In genomic region chr2:170592161-170592560, GRCm38 (mm10) we compare ENCODE assay signal across 22 mouse cellular contexts. TPM values are rescaled to one million over a fixed set of nuclear protein-coding genes. Genes with fewer than 3 reads are reported as not detected.
"Had no signal": no experiment of that assay in that cellular context is flagged by ENCODE, and none has a peak within 500 bp of the region (broad histone marks: within the 10 kb centered on the region; RNA-seq: fewer than 3 reads in every experiment).

No protein-coding gene starts in this region.

- H3K4me3 ChIP-seq: intestine, embryonic 15.5 days; limb, embryonic 12.5 days; limb, embryonic 15.5 days; lung, embryonic 15.5 days; midbrain, embryonic 12.5 days; myocyte; neural tube, embryonic 13.5 days had no signal

- ATAC-seq: intestine, embryonic 15.5 days; midbrain, embryonic 16.5 days had no signal

- H3K27ac ChIP-seq: intestine, embryonic 15.5 days; kidney, postnatal 0 days; limb, embryonic 12.5 days; limb, embryonic 15.5 days; liver, embryonic 14.5 days; lung, embryonic 15.5 days; midbrain, embryonic 12.5 days; neural tube, embryonic 13.5 days; stomach, postnatal 0 days had no signal

- H3K9ac ChIP-seq: intestine, embryonic 15.5 days; limb, embryonic 12.5 days; limb, embryonic 15.5 days; liver, embryonic 14.5 days; lung, embryonic 15.5 days; midbrain, embryonic 12.5 days; neural tube, embryonic 13.5 days had no signal

- H3K9me3 ChIP-seq: intestine, embryonic 15.5 days; limb, embryonic 15.5 days; lung, embryonic 15.5 days; midbrain, embryonic 12.5 days; neural tube, embryonic 13.5 days had no signal

- H3K27me3 ChIP-seq: intestine, embryonic 15.5 days; limb, embryonic 12.5 days; limb, embryonic 15.5 days; lung, embryonic 15.5 days; midbrain, embryonic 12.5 days; neural tube, embryonic 13.5 days had no signal

- H3K36me3 ChIP-seq: intestine, embryonic 15.5 days; limb, embryonic 12.5 days; limb, embryonic 15.5 days; lung, embryonic 15.5 days; midbrain, embryonic 12.5 days; neural tube, embryonic 13.5 days had no signal

- H3K4me2 ChIP-seq: intestine, embryonic 15.5 days; limb, embryonic 12.5 days; limb, embryonic 15.5 days; liver, embryonic 11.5 days; lung, embryonic 15.5 days; midbrain, embryonic 12.5 days; neural tube, embryonic 13.5 days had no signal

- DNase-seq: left cerebral cortex, postnatal 4 days; lung, adult 18-20 months; lung, postnatal 10 days; lung, postnatal 4 days; thymus, adult 2 months; thymus, postnatal 14 days; thymus, postnatal 4 days had no signal

- H3K4me1 ChIP-seq: intestine, embryonic 15.5 days; limb, embryonic 12.5 days; limb, embryonic 15.5 days; lung, embryonic 15.5 days had no signal

RNA-seq across cellular contexts. Expression of gene 4930470P17Rik, which starts 9.7 kb away (rescaled TPM):
- polyA plus RNA-seq: intestine, embryonic 15.5 days; kidney, postnatal 0 days; limb, embryonic 12.5 days; limb, embryonic 15.5 days; liver, embryonic 11.5 days; liver, embryonic 14.5 days; lung, embryonic 15.5 days; midbrain, embryonic 12.5 days; midbrain, embryonic 16.5 days; myocyte; neural tube, embryonic 13.5 days; small intestine, adult 2 months; spleen, adult 2 months; stomach, embryonic 14.5 days; stomach, postnatal 0 days; thymus, adult 2 months had no signal
